Mouse (Mus musculus): ENCODE results near the gene Rsph1. TPM values are rescaled to one million over a fixed set of nuclear protein-coding genes. Genes with fewer than 3 reads are reported as not detected.

Rsph1 gene
- polyA plus RNA-seq, 1 experiment = 0.30 TPM

DNA sequence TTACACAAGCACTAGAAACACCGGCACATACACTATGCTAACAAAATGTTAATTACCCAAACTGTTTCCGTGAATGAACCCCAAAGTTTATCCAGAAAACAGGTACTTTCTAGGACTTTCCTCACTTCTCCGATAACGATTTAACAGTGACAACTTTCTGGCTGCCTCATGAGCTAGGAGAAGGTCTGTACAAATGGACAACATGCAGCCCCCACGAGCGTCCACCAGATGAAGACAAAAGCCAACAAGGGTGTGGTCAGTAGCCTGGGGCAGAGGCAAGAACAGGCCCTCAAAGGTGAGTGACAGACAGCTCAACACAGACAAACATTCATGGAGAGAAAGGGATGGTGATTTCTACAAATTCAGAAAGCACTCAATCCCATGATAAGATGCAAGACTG lies 9.6 kb downstream of the Rsph1 start:
- Histone ChIP-seq H3K79me2 (ENCODE audit: control insufficient read depth, insufficient read depth) (no peaks in the 10 kb centered on the region), H3K27me3 (ENCODE audit: control insufficient read depth, insufficient read depth, insufficient read length) (peaks cover 11% of the 10 kb centered on the region), H3K36me3 (ENCODE audit: control insufficient read depth, insufficient read depth) (no peaks in the 10 kb centered on the region), H3K4me3 (no peak overlapping the region), H3ac (ENCODE audit: control insufficient read depth, insufficient read length) (no peak overlapping the region), H3K4me2 (ENCODE audit: low read depth) (no peak overlapping the region)
- no peak for TF ChIP-seq TCF12 (IDR thresholded peaks at IDR 0.05; ENCODE audit: insufficient read depth, poor library complexity, severe bottlenecking)

GRCm38 (mm10) chr17:31267138-31267537 lies 10.0 kb downstream of the Rsph1 start:
- peaks cover 11% of the 10 kb centered on the region for H3K27me3 ChIP-seq (ENCODE audit: control insufficient read depth, insufficient read depth, insufficient read length)

GRCm38 (mm10) chr17:31266321-31266950 lies 10.7 kb downstream of the Rsph1 start:
- Histone ChIP-seq H3K4me2 (ENCODE audit: low read depth) (no peak overlapping the region), H3ac (ENCODE audit: control insufficient read depth, insufficient read length) (no peak overlapping the region), H3K4me3 (no peak overlapping the region), H3K36me3 (ENCODE audit: control insufficient read depth, insufficient read depth) (no peaks in the 10 kb centered on the region), H3K27me3 (ENCODE audit: control insufficient read depth, insufficient read depth, insufficient read length) (peaks cover 13% of the 10 kb centered on the region), H3K79me2 (ENCODE audit: control insufficient read depth, insufficient read depth) (no peaks in the 10 kb centered on the region)
- TF ChIP-seq TCF12 (IDR thresholded peaks at IDR 0.05; ENCODE audit: insufficient read depth, poor library complexity, severe bottlenecking) = no peak
- no peak for TF ChIP-seq TCF3 (IDR thresholded peaks at IDR 0.05; ENCODE audit: insufficient read length, low read depth)
- TF ChIP-seq MYOG (IDR thresholded peaks at IDR 0.05; ENCODE audit: control insufficient read depth in 1 of 3, insufficient read depth in 1 of 3, insufficient read length in 2 of 3, low read depth in 2 of 3) = no peak
- TF ChIP-seq POLR2AphosphoS2 (IDR thresholded peaks at IDR 0.05; ENCODE audit: insufficient read length, low read depth) = no peak
- TF ChIP-seq CEBPB (IDR thresholded peaks at IDR 0.05; ENCODE audit: insufficient read depth, poor library complexity, severe bottlenecking) = no peak
- TF ChIP-seq USF1 (IDR thresholded peaks at IDR 0.05; ENCODE audit: low read depth) = no peak

More at GRCm38 (mm10) chr17:31267138-31267537, 10.0 kb downstream of the Rsph1 start:
- Histone ChIP-seq H3K36me3 (ENCODE audit: control insufficient read depth, insufficient read depth) (no peaks in the 10 kb centered on the region), H3K4me3 (no peak overlapping the region), H3K4me2 (ENCODE audit: low read depth) (no peak overlapping the region), H3ac (ENCODE audit: control insufficient read depth, insufficient read length) (no peak overlapping the region), H3K79me2 (ENCODE audit: control insufficient read depth, insufficient read depth) (no peaks in the 10 kb centered on the region)
- no peak for TF ChIP-seq TCF12 (IDR thresholded peaks at IDR 0.05; ENCODE audit: insufficient read depth, poor library complexity, severe bottlenecking)
- no peak for TF ChIP-seq MYOG (IDR thresholded peaks at IDR 0.05; ENCODE audit: control insufficient read depth in 1 of 3, insufficient read depth in 1 of 3, insufficient read length in 2 of 3, low read depth in 2 of 3)
- TF ChIP-seq USF1 (IDR thresholded peaks at IDR 0.05; ENCODE audit: low read depth) = no peak

DNA sequence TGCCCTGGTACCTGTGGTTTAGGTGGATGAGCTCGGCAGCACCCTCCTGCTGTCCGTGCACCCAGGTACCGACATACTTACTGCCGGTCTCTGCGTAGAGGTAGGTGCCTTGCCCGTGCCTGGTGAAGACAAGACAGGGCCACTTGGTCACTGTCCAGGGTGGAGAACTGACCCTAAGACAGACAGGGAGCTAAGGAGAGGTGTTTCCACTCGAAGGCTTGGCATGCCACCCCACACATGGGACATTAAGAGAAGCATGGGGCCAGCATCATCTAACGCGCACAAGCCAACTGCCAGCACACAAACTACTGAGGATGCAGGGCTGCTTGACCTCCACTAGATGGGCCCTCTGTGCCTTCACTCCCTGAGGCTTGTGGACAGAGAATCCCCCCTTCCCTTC lies 11.4 kb downstream of the Rsph1 start:
- H3K27me3 ChIP-seq (ENCODE audit: control insufficient read depth, insufficient read depth, insufficient read length) = peaks cover 18% of the 10 kb centered on the region
- TF ChIP-seq MYOG (IDR thresholded peaks at IDR 0.05; ENCODE audit: control insufficient read depth in 1 of 3, insufficient read depth in 1 of 3, insufficient read length in 2 of 3, low read depth in 2 of 3) (no peak), MAX (IDR thresholded peaks at IDR 0.05; ENCODE audit: low read depth) (no peak), POLR2AphosphoS2 (IDR thresholded peaks at IDR 0.05; ENCODE audit: insufficient read length, low read depth) (no peak), USF1 (IDR thresholded peaks at IDR 0.05; ENCODE audit: low read depth) (no peak), E2F4 (IDR thresholded peaks at IDR 0.05; ENCODE audit: insufficient read depth) (no peak), TCF3 (IDR thresholded peaks at IDR 0.05; ENCODE audit: insufficient read length, low read depth) (no peak), POLR2A (IDR thresholded peaks at IDR 0.05; ENCODE audit: insufficient read length, low read depth) (no peak), SRF (IDR thresholded peaks at IDR 0.05; ENCODE audit: control insufficient read depth, insufficient read length, low read depth) (no peak), CEBPB (IDR thresholded peaks at IDR 0.05; ENCODE audit: insufficient read depth, poor library complexity, severe bottlenecking) (no peak), REST (IDR thresholded peaks at IDR 0.05; ENCODE audit: insufficient read depth, insufficient read length) (no peak), MYOD1 (IDR thresholded peaks at IDR 0.05; ENCODE audit: control insufficient read depth in 1 of 3, insufficient read length in 2 of 3, low read depth in 2 of 3) (no peak), TCF12 (IDR thresholded peaks at IDR 0.05; ENCODE audit: insufficient read depth, poor library complexity, severe bottlenecking) (no peak)
- H3ac ChIP-seq (ENCODE audit: control insufficient read depth, insufficient read length) = no peak overlapping the region
- no peaks in the 10 kb centered on the region for H3K36me3 ChIP-seq (ENCODE audit: control insufficient read depth, insufficient read depth)
- no peaks in the 10 kb centered on the region for H3K79me2 ChIP-seq (ENCODE audit: control insufficient read depth, insufficient read depth)
- H3K4me3 ChIP-seq = no peak overlapping the region
- H3K4me2 ChIP-seq (ENCODE audit: low read depth) = no peak overlapping the region

GRCm38 (mm10) chr17:31265171-31265572 lies 12.0 kb downstream of the Rsph1 start:
- Histone ChIP-seq H3K27me3 (ENCODE audit: control insufficient read depth, insufficient read depth, insufficient read length) (peaks cover 18% of the 10 kb centered on the region), H3K4me2 (ENCODE audit: low read depth) (no peak overlapping the region), H3K36me3 (ENCODE audit: control insufficient read depth, insufficient read depth) (no peaks in the 10 kb centered on the region), H3K4me3 (no peak overlapping the region), H3ac (ENCODE audit: control insufficient read depth, insufficient read length) (no peak overlapping the region), H3K79me2 (ENCODE audit: control insufficient read depth, insufficient read depth) (no peaks in the 10 kb centered on the region)
- TF ChIP-seq POLR2AphosphoS2 (IDR thresholded peaks at IDR 0.05; ENCODE audit: insufficient read length, low read depth) = no peak
- no peak for TF ChIP-seq SRF (IDR thresholded peaks at IDR 0.05; ENCODE audit: control insufficient read depth, insufficient read length, low read depth)

GRCm38 (mm10) chr17:31264372-31264771 lies 12.8 kb downstream of the Rsph1 start:
- no peak overlapping the region for H3K4me3 ChIP-seq
- TF ChIP-seq E2F4 (IDR thresholded peaks at IDR 0.05; ENCODE audit: insufficient read depth) = no peak
- no peak for TF ChIP-seq MAX (IDR thresholded peaks at IDR 0.05; ENCODE audit: low read depth)
- TF ChIP-seq MYOD1 (IDR thresholded peaks at IDR 0.05; ENCODE audit: control insufficient read depth in 1 of 3, insufficient read length in 2 of 3, low read depth in 2 of 3) = no peak
- H3ac ChIP-seq (ENCODE audit: control insufficient read depth, insufficient read length) = no peak overlapping the region
- no peaks in the 10 kb centered on the region for H3K36me3 ChIP-seq (ENCODE audit: control insufficient read depth, insufficient read depth)
- H3K4me2 ChIP-seq (ENCODE audit: low read depth) = no peak overlapping the region
- peaks cover 18% of the 10 kb centered on the region for H3K27me3 ChIP-seq (ENCODE audit: control insufficient read depth, insufficient read depth, insufficient read length)
- H3K79me2 ChIP-seq (ENCODE audit: control insufficient read depth, insufficient read depth) = no peaks in the 10 kb centered on the region
